Mouse (Mus musculus) forebrain, embryonic 15.5 days (tissue): ENCODE results near the gene Kcnk3. TPM values are rescaled to one million over a fixed set of nuclear protein-coding genes. Genes with fewer than 3 reads are reported as not detected.

Experiments used
- ATAC-seq: fragments of 200-750 bp; cut with Nextera tagmentation; replicated peaks from 2 replicates; pipeline ENCODE4 v1.8.0; 2017; ENCODE audit warnings: mild to moderate bottlenecking, moderate TSS enrichment, moderate library complexity
- H3K27ac ChIP-seq: fragments of 300-500 bp; sonication (generic); replicated peaks from 2 replicates; pipeline ENCODE4 v1.5.1; 2015; ENCODE audit warnings: mild to moderate bottlenecking, inconsistent platforms
- H3K27me3 ChIP-seq: fragments of 300-500 bp; sonication (generic); 2 replicates; pipeline ENCODE4 v1.6.1; 2015; ENCODE audit warnings: inconsistent platforms
- H3K36me3 ChIP-seq: fragments of 300-500 bp; sonication (generic); 2 replicates; pipeline ENCODE4 v1.6.1; 2015; ENCODE audit warnings: mild to moderate bottlenecking, inconsistent platforms
- H3K4me1 ChIP-seq: fragments of 300-500 bp; sonication (generic); 2 replicates; pipeline ENCODE4 v1.6.1; 2015; ENCODE audit warnings: inconsistent platforms
- H3K4me2 ChIP-seq: fragments of 300-500 bp; sonication (generic); replicated peaks from 2 replicates; pipeline ENCODE4 v1.6.1; 2015; ENCODE audit warnings: mild to moderate bottlenecking, inconsistent platforms
- H3K4me3 ChIP-seq: fragments of 300-500 bp; sonication (generic); 2 replicates; pipeline ENCODE4 v1.5.1; 2015; ENCODE audit warnings: mild to moderate bottlenecking, inconsistent platforms
- H3K9ac ChIP-seq: fragments of 300-500 bp; sonication (generic); replicated peaks from 2 replicates; pipeline ENCODE4 v1.6.1; 2015; ENCODE audit warnings: mild to moderate bottlenecking, inconsistent platforms
- H3K9me3 ChIP-seq: fragments of 300-500 bp; sonication (generic); 2 replicates; pipeline ENCODE4 v1.6.1; 2016; ENCODE audit warnings: inconsistent platforms
- WGBS: fragments of 180-500 bp; shearing (Covaris S2); methylation state at CpG from one replicate; pipeline ENCODE4 v1.1.7; 2015; ENCODE audit warnings: mixed read lengths; 5-methylcytosine and 5-hydroxymethylcytosine counted together
- polyA plus RNA-seq: library from polyadenylated mRNA; unstranded; fragments of >200 nt; fragmentation: Nextera tagmentation; extraction: Ambion mirVana; gene quantifications from 2 replicates; pipeline ENCODE4 v1.2.1, GENCODE M21; 2015

Kcnk3 gene
- polyA plus RNA-seq, 1 experiment from 2014 or later: 3.1 TPM

DNA sequence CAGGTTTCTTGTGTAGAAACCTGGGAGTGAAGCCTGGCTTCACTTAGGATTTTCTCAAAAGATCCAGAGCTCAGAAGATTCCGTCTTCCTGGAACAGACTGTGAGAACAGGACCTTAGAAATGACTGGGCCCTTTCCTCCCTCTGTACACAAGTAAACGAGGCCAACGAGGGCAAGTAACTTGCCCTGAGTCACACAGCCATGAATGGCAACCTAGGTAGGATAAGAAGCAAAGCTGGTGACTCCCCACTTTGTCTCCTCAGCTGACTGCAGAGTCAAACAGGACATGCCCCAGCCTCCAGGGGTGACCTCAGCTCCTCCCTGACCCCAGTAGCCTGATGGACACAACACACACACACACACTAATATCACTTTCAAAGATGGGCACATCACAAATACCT is 37.4 kb downstream of the Kcnk3 start:
- peaks cover 35% of the 10 kb centered on the region; the same call in 1 of the 2 replicates for H3K27me3 ChIP-seq
- no peaks in the 10 kb centered on the region for H3K36me3 ChIP-seq
- H3K4me2 ChIP-seq: no peak overlapping the region
- no peak overlapping the region for H3K4me3 ChIP-seq
- H3K27ac ChIP-seq: no peak overlapping the region
- H3K9me3 ChIP-seq: no peaks in the 10 kb centered on the region
- peaks cover 14% of the 10 kb centered on the region for H3K4me1 ChIP-seq
- no peak for ATAC-seq
- no peak overlapping the region for H3K9ac ChIP-seq
- WGBS: 81% methylated on average over 3 of the region's 3 CpGs

- no peak overlapping the region for H3K4me3 ChIP-seq
- H3K9ac ChIP-seq: no peak overlapping the region
- H3K4me1 ChIP-seq: peaks cover 14% of the 10 kb centered on the region
- ATAC-seq: no peak
- no peaks in the 10 kb centered on the region for H3K36me3 ChIP-seq
- H3K27me3 ChIP-seq: peaks cover 24% of the 10 kb centered on the region; the same call in 1 of the 2 replicates
- no peak overlapping the region for H3K4me2 ChIP-seq
- H3K9me3 ChIP-seq: no peaks in the 10 kb centered on the region
- H3K27ac ChIP-seq: no peak overlapping the region
- WGBS: 82% methylated on average over 8 of the region's 8 CpGs
Observed at GRCm38 (mm10) chr5:30626331-30627105, 38.5 kb downstream of the Kcnk3 start.

GRCm38 (mm10) chr5:30628511-30628910 is 40.5 kb downstream of the Kcnk3 start:
- H3K36me3 ChIP-seq: no peaks in the 10 kb centered on the region
- no peaks in the 10 kb centered on the region for H3K4me1 ChIP-seq
- no peak overlapping the region for H3K27ac ChIP-seq
- H3K4me3 ChIP-seq: no peak overlapping the region
- H3K9me3 ChIP-seq: no peaks in the 10 kb centered on the region
- H3K4me2 ChIP-seq: no peak overlapping the region
- 75% methylated on average over 3 of the region's 3 CpGs for WGBS
- H3K27me3 ChIP-seq: 0 out of 2 replicates have a peak, but pooled peaks cover 8% of the 10 kb centered on the region
- no peak overlapping the region for H3K9ac ChIP-seq
- ATAC-seq: no peak

- Histone ChIP-seq H3K36me3 (no peaks in the 10 kb centered on the region), H3K27me3 (no peaks in the 10 kb centered on the region), H3K9ac (no peak overlapping the region), H3K4me1 (no peaks in the 10 kb centered on the region), H3K27ac (no peak overlapping the region), H3K9me3 (no peaks in the 10 kb centered on the region), H3K4me2 (no peak overlapping the region), H3K4me3 (no peak overlapping the region)
- ATAC-seq: no peak
- 84% methylated on average over 6 of the region's 6 CpGs for WGBS
Observed at GRCm38 (mm10) chr5:30630401-30630800, 42.4 kb downstream of the Kcnk3 start.

GRCm38 (mm10) chr5:30632134-30632533 is 44.2 kb downstream of the Kcnk3 start:
- no peaks in the 10 kb centered on the region for H3K4me1 ChIP-seq
- WGBS: 78% methylated on average over 1 of the region's 1 CpGs
- no peaks in the 10 kb centered on the region for H3K36me3 ChIP-seq
- no peaks in the 10 kb centered on the region for H3K9me3 ChIP-seq
- ATAC-seq: no peak
- no peak overlapping the region for H3K9ac ChIP-seq
- no peak overlapping the region for H3K27ac ChIP-seq
- no peak overlapping the region for H3K4me3 ChIP-seq
- H3K4me2 ChIP-seq: no peak overlapping the region
- H3K27me3 ChIP-seq: no peaks in the 10 kb centered on the region

DNA sequence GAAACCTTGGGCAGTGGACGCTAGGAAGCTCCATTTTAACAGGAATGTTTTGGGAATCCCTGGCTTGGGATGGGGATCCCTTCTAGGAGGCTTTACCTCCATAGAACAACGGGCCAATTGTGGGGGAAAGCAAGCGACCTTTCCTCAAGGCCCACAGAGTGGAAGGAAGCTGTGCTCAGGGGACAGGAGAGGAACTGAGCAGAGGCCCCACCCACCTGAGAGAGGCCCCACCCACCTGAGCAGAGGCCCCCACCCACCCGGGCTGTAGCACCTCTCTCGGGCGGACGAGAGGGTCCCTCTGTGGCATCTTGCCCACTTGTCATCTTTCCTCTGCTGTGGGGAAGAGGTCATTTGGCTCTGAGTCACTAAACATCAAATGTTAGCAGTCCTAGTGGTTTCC is 49.0 kb downstream of the Kcnk3 start:
- no peak for ATAC-seq
- Histone ChIP-seq H3K9me3 (no peaks in the 10 kb centered on the region), H3K27me3 (no peaks in the 10 kb centered on the region), H3K4me3 (no peak overlapping the region), H3K4me1 (no peaks in the 10 kb centered on the region), H3K27ac (no peak overlapping the region), H3K4me2 (no peak overlapping the region), H3K9ac (no peak overlapping the region), H3K36me3 (no peaks in the 10 kb centered on the region)
- 44% methylated on average over 7 of the region's 7 CpGs for whole genome bisulfite sequencing

DNA sequence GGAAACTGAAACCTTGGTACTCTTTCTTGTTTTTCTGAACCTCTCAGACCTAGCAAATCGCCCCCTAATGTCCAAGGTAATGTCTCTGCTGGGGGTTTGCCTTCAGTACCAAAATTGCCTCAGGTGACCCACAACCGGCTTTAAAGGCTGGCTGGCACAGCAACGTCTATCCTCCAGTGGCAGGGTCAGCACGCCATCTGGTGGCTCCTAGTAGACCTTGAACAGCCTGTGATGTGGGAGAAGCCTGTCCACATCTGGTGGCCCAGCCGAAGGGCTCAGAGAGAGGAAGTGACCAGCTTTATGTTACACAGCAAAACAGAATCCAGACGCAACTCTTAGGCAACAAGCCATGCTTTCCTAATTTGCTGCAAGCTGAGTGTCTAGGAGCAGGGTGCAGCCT is 50.1 kb downstream of the Kcnk3 start:
- Histone ChIP-seq H3K27me3 (no peaks in the 10 kb centered on the region), H3K4me1 (no peaks in the 10 kb centered on the region), H3K27ac (no peak overlapping the region), H3K4me3 (no peak overlapping the region), H3K36me3 (no peaks in the 10 kb centered on the region), H3K9me3 (no peaks in the 10 kb centered on the region), H3K9ac (no peak overlapping the region), H3K4me2 (no peak overlapping the region)
- ATAC-seq: 0 out of 2 replicates have a peak, but pooled peaks have one; percentile 48
- WGBS: 4% methylated on average over 6 of the region's 6 CpGs

DNA sequence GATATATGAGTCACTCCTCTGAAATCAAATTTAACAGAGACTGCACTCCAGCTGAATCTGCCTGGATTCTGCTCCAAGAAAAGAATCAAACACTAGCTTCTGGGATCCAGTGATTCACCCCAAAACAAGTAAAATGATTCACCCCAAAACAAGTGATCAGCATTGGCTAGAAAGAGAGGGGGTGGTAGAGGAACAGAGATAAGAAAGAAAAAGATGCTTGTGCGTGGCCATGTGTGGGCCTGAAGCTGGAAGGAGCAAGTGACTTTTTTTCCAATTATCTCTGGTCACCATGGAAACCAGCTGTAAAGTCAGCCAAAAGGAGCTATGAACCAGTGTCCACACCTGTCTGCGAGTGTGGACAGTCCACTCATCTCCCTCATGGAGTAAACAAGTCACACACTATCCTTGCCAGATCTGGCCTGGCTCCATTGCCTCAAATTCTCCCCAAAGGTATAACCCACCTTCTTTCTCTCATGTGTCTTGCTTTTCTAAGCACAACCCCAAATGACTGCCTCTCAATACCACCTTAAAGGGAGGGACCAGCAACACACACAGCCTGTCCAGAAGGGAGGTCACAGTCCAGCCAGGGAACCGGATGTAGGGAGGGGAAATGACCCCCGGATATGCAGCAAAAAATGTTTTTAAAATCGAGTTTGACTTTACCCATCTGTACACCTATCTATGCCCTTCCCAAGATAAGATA is 55.7 kb downstream of the Kcnk3 start:
- 70% methylated on average over 5 of the region's 5 CpGs for WGBS
- H3K27ac ChIP-seq: no peak overlapping the region
- H3K4me3 ChIP-seq: no peak overlapping the region
- no peaks in the 10 kb centered on the region for H3K36me3 ChIP-seq
- peaks cover 10% of the 10 kb centered on the region for H3K4me1 ChIP-seq
- H3K27me3 ChIP-seq: no peaks in the 10 kb centered on the region
- H3K4me2 ChIP-seq: no peak overlapping the region
- ATAC-seq: no peak
- H3K9ac ChIP-seq: no peak overlapping the region
- no peaks in the 10 kb centered on the region for H3K9me3 ChIP-seq

DNA sequence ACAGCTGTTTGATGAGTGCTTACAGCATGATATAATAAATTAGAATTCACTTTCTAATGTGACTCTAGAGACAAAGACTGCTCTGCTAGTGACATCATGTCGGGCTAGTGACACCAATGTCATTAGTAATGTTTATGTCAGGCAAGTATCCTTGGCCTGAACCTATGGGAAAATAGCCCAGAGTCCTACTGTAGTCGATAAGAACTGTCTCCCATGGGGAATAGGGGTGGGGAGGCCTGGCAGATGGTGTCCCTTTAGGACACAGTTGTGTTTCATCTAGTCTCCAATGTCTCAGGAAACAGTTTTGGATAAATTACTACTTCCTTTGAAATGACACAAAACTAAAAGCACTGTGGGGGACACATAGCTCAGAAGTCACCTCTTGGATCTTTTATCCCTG is 58.1 kb downstream of the Kcnk3 start:
- H3K4me2 ChIP-seq: no peak overlapping the region
- H3K9ac ChIP-seq: no peak overlapping the region
- no peaks in the 10 kb centered on the region for H3K9me3 ChIP-seq
- peaks cover 15% of the 10 kb centered on the region for H3K4me1 ChIP-seq
- H3K4me3 ChIP-seq: no peak overlapping the region
- WGBS: 80% methylated on average over 2 of the region's 2 CpGs
- no peaks in the 10 kb centered on the region for H3K36me3 ChIP-seq
- H3K27ac ChIP-seq: no peak overlapping the region
- ATAC-seq: no peak
- H3K27me3 ChIP-seq: no peaks in the 10 kb centered on the region

GRCm38 (mm10) chr5:30647396-30647795 is 59.4 kb downstream of the Kcnk3 start:
- ATAC-seq: 0 out of 2 replicates have a peak, but pooled peaks have one; percentile 1
- peaks cover 15% of the 10 kb centered on the region for H3K4me1 ChIP-seq
- H3K9me3 ChIP-seq: no peaks in the 10 kb centered on the region
- H3K4me2 ChIP-seq: peak overlapping the region; percentile 97
- no peaks in the 10 kb centered on the region for H3K36me3 ChIP-seq
- H3K27me3 ChIP-seq: no peaks in the 10 kb centered on the region
- 12% methylated on average over 9 of the region's 9 CpGs for WGBS
- peak overlapping the region; percentile 87 for H3K4me3 ChIP-seq
- H3K9ac ChIP-seq: peak overlapping the region; percentile 66
- peak overlapping the region; percentile 44 for H3K27ac ChIP-seq

- H3K4me1 ChIP-seq: peaks cover 15% of the 10 kb centered on the region
- peak within 1 kb of the TSS; percentile 66 for H3K9ac ChIP-seq
- H3K4me2 ChIP-seq: peak within 1 kb of the TSS; percentile 97
- peak within 1 kb of the TSS; percentile 44 for H3K27ac ChIP-seq
- H3K36me3 ChIP-seq: no peaks in the 10 kb centered on the region
- peak; percentile 95 for ATAC-seq
- H3K9me3 ChIP-seq: no peaks in the 10 kb centered on the region
- under 1% methylated on average over 38 of the region's 38 CpGs for WGBS
- H3K4me3 ChIP-seq: peak within 1 kb of the TSS; percentile 87
- no peaks in the 10 kb centered on the region for H3K27me3 ChIP-seq
Observed at GRCm38 (mm10) chr5:30647815-30648560, 60.0 kb downstream of the Kcnk3 start, which contains the start of gene Slc35f6. Gene Slc35f6, plus strand, starts transcription at chr5:30647933.

DNA sequence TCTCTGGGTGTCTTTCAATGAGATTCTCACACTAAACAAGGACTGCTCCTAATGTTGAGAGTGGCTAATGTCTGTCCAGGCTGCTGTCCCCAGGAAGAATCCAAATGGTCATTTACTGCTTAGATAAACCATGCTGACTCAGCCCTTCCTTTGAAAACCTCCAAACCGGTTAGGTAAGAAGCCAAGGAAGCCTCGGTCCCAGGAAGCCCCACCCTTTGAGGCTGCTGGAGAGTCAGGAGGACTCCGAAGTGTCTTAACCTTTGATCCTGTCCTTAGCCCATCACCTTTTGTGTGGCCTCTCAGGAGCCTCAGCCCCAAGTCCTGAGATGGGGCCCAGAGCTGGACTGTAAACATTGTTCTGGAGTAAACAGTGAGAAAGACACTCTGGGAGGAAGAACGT is 61.6 kb downstream of the Kcnk3 start:
- whole genome bisulfite sequencing: 81% methylated on average over 4 of the region's 4 CpGs
- peaks cover 15% of the 10 kb centered on the region for H3K4me1 ChIP-seq

More for the DNA sequence above, 61.6 kb downstream of the Kcnk3 start:
- Histone ChIP-seq H3K36me3 (no peaks in the 10 kb centered on the region), H3K9ac (no peak overlapping the region), H3K9me3 (no peaks in the 10 kb centered on the region), H3K4me3 (no peak overlapping the region), H3K4me2 (no peak overlapping the region), H3K27ac (no peak overlapping the region), H3K27me3 (no peaks in the 10 kb centered on the region)
- ATAC-seq: no peak
